Mouse (Mus musculus) liver, embryonic 12.5 days (tissue): ENCODE results near the gene Actr6. TPM values are rescaled to one million over a fixed set of nuclear protein-coding genes. Genes with fewer than 3 reads are reported as not detected.

ENCODE experiments used
- ATAC-seq: fragments of 200-750 bp; cut with Nextera tagmentation; 2 replicates; pipeline ENCODE4 v1.8.0; 2017; ENCODE audit warnings: moderate number of reproducible peaks, mild to moderate bottlenecking, moderate library complexity
- H3K27ac ChIP-seq: fragments of 300-500 bp; sonication (generic); 2 replicates; pipeline ENCODE4 v1.5.1; 2016; ENCODE audit warnings: mild to moderate bottlenecking
- H3K27me3 ChIP-seq: fragments of 300-500 bp; sonication (generic); replicated peaks from 2 replicates; pipeline ENCODE4 v1.6.1; 2016; ENCODE audit warnings: mild to moderate bottlenecking, moderate library complexity
- H3K36me3 ChIP-seq: fragments of 300-500 bp; sonication (generic); 2 replicates; pipeline ENCODE4 v1.6.1; 2016; ENCODE audit warnings: mild to moderate bottlenecking, moderate library complexity
- H3K4me1 ChIP-seq: fragments of 300-500 bp; sonication (generic); 2 replicates; pipeline ENCODE4 v1.6.1; 2016
- H3K4me2 ChIP-seq: fragments of 300-500 bp; sonication (generic); 2 replicates; pipeline ENCODE4 v1.6.1; 2016; ENCODE audit warnings: mild to moderate bottlenecking, moderate library complexity
- H3K4me3 ChIP-seq: fragments of 300-500 bp; sonication (generic); 2 replicates; pipeline ENCODE4 v1.5.1; 2016; ENCODE audit warnings: mild to moderate bottlenecking, moderate library complexity
- H3K9ac ChIP-seq: fragments of 300-500 bp; sonication (generic); 2 replicates; pipeline ENCODE4 v1.6.1; 2016; ENCODE audit warnings: mild to moderate bottlenecking, moderate library complexity
- H3K9me3 ChIP-seq: fragments of 300-500 bp; sonication (generic); replicated peaks from 2 replicates; pipeline ENCODE4 v1.6.1; 2016; ENCODE audit warnings: mild to moderate bottlenecking, moderate library complexity
- WGBS: fragments of 180-500 bp; shearing (Covaris S2); methylation state at CpG from one replicate; pipeline ENCODE4 v1.1.7; 2016; ENCODE audit not compliant: insufficient replicate concordance; 5-methylcytosine and 5-hydroxymethylcytosine counted together
- polyA plus RNA-seq: library from polyadenylated mRNA; unstranded; fragments of >200 nt; fragmentation: Nextera tagmentation; extraction: Ambion mirVana; gene quantifications from 2 replicates; pipeline ENCODE4 v1.2.1, GENCODE M21; 2016

Gene Actr6
- 19.1 and 21.5 TPM in 2 replicates for polyA plus RNA-seq

DNA sequence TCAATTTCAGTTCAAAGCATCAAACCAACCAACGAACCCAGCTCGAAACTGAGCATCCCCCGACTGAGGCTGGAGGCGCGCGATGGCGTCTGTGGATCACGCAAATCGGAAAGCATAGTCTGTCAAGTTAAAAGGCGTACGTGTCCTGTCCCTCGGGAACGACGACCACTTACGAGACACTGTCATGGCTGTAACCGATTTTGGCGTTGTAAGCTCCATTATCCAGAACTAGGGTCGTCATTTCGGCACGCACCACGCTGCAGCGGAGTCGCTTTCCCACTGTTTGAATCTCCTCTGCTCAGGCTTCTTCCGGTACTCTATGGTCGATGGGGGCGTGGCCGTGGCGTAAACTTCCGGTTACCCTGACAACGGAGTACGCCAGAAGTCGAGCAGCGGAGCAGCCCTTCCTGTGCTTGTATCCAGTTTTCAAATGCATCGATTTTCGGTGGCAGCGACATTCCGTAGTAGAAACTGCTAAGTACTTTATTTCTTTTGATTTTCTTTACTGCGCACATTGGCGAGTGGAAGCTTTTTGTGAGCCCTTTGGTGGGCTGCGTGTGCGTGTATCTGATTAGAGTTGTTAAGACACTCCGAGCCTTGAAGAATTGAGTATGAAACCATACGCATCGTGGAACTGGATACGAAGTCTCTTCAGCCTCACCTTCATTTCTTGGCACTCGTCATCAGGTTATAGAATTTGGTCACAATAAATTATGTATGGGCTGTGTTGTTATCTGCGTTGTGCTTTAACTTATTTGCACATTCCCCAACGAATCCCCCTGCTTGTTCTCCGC, at the start of gene Actr6:
Actr6 (minus strand) TSS at position 295 of the 794 bp plus-strand sequence.
- Histone ChIP-seq H3K36me3 (peaks cover 8% of the 10 kb centered on the region), H3K27me3 (no peaks in the 10 kb centered on the region; the same call in 1 of the 2 replicates), H3K4me1 (peaks cover 25% of the 10 kb centered on the region), H3K9ac (peak within 1 kb of the TSS; percentile 72), H3K4me3 (peak within 1 kb of the TSS; percentile 79), H3K27ac (peak within 1 kb of the TSS; percentile 58), H3K4me2 (peak within 1 kb of the TSS; percentile 81), H3K9me3 (no peaks in the 10 kb centered on the region)
- peak; percentile 99 for ATAC-seq
- WGBS = under 1% methylated on average over 49 of the region's 49 CpGs

GRCm38 (mm10) chr10:89776029-89776428, 43.9 kb upstream of the Actr6 start:
- Histone ChIP-seq H3K36me3 (peaks cover 16% of the 10 kb centered on the region), H3K4me2 (no peak overlapping the region), H3K4me3 (no peak overlapping the region), H3K27me3 (no peaks in the 10 kb centered on the region), H3K4me1 (0 out of 2 replicates have a peak, but pooled peaks cover 6% of the 10 kb centered on the region), H3K9me3 (no peaks in the 10 kb centered on the region), H3K9ac (no peak overlapping the region), H3K27ac (no peak overlapping the region)
- no peak for ATAC-seq
- 79% methylated on average over 6 of the region's 6 CpGs for WGBS

DNA sequence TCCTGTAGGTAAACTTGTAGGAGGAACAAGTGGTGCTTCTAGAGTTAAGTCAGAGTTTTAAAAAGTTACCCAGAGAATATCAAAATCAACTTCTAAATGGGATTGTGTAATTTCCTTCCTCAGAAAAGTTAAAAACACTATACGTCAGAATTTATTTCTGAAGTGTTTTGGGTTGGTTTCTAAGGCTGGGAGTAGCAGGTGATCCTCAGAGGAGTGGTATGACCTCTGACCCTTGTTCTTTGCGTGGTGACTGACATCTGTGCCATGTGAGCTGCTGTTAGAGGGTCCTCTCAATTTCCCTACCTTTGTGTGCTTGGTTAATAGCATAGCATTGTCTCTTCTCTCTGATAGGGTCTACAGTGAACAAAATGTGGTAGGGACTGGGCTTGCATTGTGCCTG, 39.8 kb upstream of the Actr6 start:
- 55% methylated on average over 2 of the region's 2 CpGs for WGBS
- Histone ChIP-seq H3K4me2 (no peak overlapping the region), H3K9me3 (no peaks in the 10 kb centered on the region), H3K4me3 (no peak overlapping the region), H3K27me3 (no peaks in the 10 kb centered on the region), H3K9ac (no peak overlapping the region), H3K36me3 (0 out of 2 replicates have a peak, but pooled peaks cover 4% of the 10 kb centered on the region), H3K27ac (no peak overlapping the region), H3K4me1 (peaks cover 11% of the 10 kb centered on the region; the same call in 1 of the 2 replicates)
- no peak for ATAC-seq

DNA sequence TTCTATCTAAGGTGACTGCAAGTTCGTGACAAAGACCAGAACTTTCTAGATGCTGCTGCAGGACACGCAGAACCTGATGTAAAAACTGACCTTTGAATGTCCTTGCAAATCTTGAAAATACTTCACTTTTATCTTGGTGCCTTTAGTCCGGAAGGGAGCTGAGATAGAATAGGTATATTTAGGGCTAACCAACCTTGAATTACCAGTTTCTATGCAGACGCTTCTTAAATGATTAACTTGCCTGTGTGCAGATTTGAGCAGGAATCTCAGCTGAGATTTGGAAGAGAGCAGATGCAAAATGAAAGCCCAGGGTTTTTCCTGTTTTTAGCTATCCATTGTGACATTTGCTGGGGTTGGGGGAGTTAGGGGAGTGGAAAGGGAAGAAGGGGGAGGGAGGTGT, 37.0 kb upstream of the Actr6 start:
- no peak for ATAC-seq
- peaks cover 30% of the 10 kb centered on the region for H3K4me1 ChIP-seq
- H3K9me3 ChIP-seq = no peaks in the 10 kb centered on the region
- WGBS = 56% methylated on average over 4 of the region's 4 CpGs
- H3K4me2 ChIP-seq = peak overlapping the region; percentile 9; the same call in 1 of the 2 replicates
- H3K4me3 ChIP-seq = no peak overlapping the region
- no peaks in the 10 kb centered on the region for H3K27me3 ChIP-seq
- no peak overlapping the region for H3K27ac ChIP-seq
- no peaks in the 10 kb centered on the region for H3K36me3 ChIP-seq
- H3K9ac ChIP-seq = no peak overlapping the region

GRCm38 (mm10) chr10:89768352-89769020, 36.4 kb upstream of the Actr6 start:
- Histone ChIP-seq H3K27ac (no peak overlapping the region), H3K4me3 (no peak overlapping the region), H3K4me2 (peak overlapping the region; percentile 9; the same call in 1 of the 2 replicates), H3K36me3 (no peaks in the 10 kb centered on the region), H3K27me3 (no peaks in the 10 kb centered on the region), H3K4me1 (peaks cover 35% of the 10 kb centered on the region), H3K9ac (no peak overlapping the region), H3K9me3 (no peaks in the 10 kb centered on the region)
- WGBS = 56% methylated on average over 7 of the region's 7 CpGs
- ATAC-seq = no peak

GRCm38 (mm10) chr10:89765790-89766714, 34.0 kb upstream of the Actr6 start:
- Histone ChIP-seq H3K4me3 (no peak overlapping the region), H3K27me3 (no peaks in the 10 kb centered on the region), H3K27ac (no peak overlapping the region), H3K9ac (no peak overlapping the region), H3K9me3 (no peaks in the 10 kb centered on the region), H3K4me2 (peak overlapping the region; percentile 9; the same call in 1 of the 2 replicates), H3K36me3 (no peaks in the 10 kb centered on the region), H3K4me1 (peaks cover 32% of the 10 kb centered on the region)
- ATAC-seq = no peak
- 63% methylated on average over 11 of the region's 11 CpGs for WGBS

DNA sequence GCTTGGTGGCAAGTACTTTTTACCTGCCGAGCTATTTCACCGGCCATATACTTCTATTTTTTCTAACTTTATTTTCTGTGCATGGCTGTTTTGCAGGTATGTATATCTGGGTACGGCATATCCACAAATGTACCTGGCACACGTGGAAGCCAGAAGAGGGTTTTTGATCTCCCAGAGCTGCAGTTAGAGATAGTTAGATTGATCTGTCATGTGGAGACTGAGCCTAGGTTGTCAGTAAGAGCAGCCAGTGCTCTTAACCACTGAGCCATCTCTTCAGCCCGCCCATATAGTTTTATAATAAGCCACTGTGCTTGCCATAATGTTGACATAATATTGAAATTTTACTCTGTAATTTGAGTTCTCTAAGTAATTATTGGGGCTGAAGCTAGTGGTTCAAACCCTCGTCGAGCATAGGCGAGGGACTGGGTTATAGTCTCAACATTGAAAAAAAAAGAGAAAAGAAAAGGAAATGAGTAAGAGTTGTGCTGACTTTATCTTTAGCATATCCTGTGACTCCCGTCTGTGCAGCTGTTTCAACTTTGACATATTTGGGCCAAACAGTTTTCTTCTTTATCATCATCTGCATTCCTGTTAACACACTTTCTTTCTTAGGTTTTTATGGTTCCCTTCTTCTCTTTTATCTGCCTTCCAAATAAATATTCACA, 32.5 kb upstream of the Actr6 start:
- peak; percentile 42; the same call in 1 of the 2 replicates for ATAC-seq
- Histone ChIP-seq H3K4me1 (peaks cover 32% of the 10 kb centered on the region), H3K27me3 (no peaks in the 10 kb centered on the region), H3K9ac (no peak overlapping the region), H3K36me3 (no peaks in the 10 kb centered on the region), H3K4me3 (no peak overlapping the region), H3K27ac (peak overlapping the region; percentile 60), H3K9me3 (no peaks in the 10 kb centered on the region), H3K4me2 (peak overlapping the region; percentile 39)
- 20% methylated on average over 9 of the region's 9 CpGs for whole genome bisulfite sequencing

DNA sequence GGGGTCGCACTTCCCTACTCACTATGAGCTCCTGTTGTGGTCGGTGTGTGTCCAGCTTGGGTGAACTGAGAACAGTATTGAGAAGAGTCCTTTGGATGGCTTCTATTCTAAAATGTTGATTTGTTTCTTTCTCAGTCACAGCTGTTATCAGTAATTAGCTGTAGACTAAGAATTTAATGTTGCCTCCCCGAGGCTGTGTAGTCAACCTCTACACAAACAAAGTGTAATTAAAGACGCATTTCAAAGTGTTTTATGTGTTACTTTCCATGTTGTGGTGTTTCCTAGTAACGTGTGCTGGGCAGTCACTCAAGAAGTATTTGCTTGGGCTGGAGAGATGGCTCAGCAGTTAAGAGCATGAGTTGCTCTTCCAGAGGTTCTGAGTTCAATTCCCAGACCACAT, 28.7 kb upstream of the Actr6 start:
- Histone ChIP-seq H3K4me3 (no peak overlapping the region), H3K4me2 (no peak overlapping the region), H3K4me1 (peaks cover 24% of the 10 kb centered on the region), H3K9me3 (no peaks in the 10 kb centered on the region), H3K27ac (no peak overlapping the region), H3K36me3 (no peaks in the 10 kb centered on the region), H3K9ac (no peak overlapping the region), H3K27me3 (no peaks in the 10 kb centered on the region)
- WGBS = 77% methylated on average over 5 of the region's 5 CpGs
- ATAC-seq = no peak

DNA sequence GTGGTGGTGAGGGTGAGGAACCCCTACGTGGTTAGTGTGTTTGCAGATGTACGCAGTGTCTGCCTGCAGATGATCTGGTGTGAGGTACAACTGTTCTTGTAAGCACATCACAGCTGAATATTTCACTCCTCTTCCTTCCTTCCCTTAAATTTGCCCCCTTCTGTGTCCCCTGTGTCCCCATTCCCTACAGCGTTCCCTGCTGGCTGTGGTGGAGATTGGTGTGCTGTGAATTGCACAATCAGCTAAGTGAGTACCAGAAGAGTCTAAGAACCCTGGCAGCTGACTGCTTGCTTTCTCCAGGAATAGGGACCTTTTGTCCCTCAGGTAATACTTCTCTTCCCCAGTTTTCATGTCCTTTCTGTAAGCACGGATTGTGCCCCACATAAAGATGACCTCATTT, 23.1 kb upstream of the Actr6 start:
- Histone ChIP-seq H3K9me3 (no peaks in the 10 kb centered on the region), H3K27ac (no peak overlapping the region), H3K4me3 (no peak overlapping the region), H3K4me1 (peaks cover 15% of the 10 kb centered on the region; the same call in 1 of the 2 replicates), H3K27me3 (no peaks in the 10 kb centered on the region), H3K36me3 (no peaks in the 10 kb centered on the region), H3K4me2 (no peak overlapping the region), H3K9ac (no peak overlapping the region)
- WGBS = 70% methylated on average over 4 of the region's 4 CpGs
- no peak for ATAC-seq

- H3K27ac ChIP-seq = 0 out of 2 replicates have a peak overlapping the region, but pooled peaks have one; percentile 1
Observed at GRCm38 (mm10) chr10:89751069-89751468, 19.0 kb upstream of the Actr6 start.

GRCm38 (mm10) chr10:89748619-89749018, 16.5 kb upstream of the Actr6 start:
- no peak overlapping the region for H3K9ac ChIP-seq
- H3K36me3 ChIP-seq = no peaks in the 10 kb centered on the region
- H3K4me2 ChIP-seq = no peak overlapping the region
- H3K4me1 ChIP-seq = peaks cover 49% of the 10 kb centered on the region
- ATAC-seq = no peak
- no peak overlapping the region for H3K4me3 ChIP-seq
- 84% methylated on average over 2 of the region's 2 CpGs for WGBS
- no peaks in the 10 kb centered on the region for H3K9me3 ChIP-seq
- H3K27ac ChIP-seq = no peak overlapping the region
- H3K27me3 ChIP-seq = no peaks in the 10 kb centered on the region

More at GRCm38 (mm10) chr10:89751069-89751468, 19.0 kb upstream of the Actr6 start:
- 66% methylated on average over 5 of the region's 5 CpGs for WGBS
- Histone ChIP-seq H3K4me2 (no peak overlapping the region), H3K4me1 (peaks cover 37% of the 10 kb centered on the region), H3K36me3 (no peaks in the 10 kb centered on the region), H3K9me3 (no peaks in the 10 kb centered on the region), H3K4me3 (no peak overlapping the region), H3K9ac (no peak overlapping the region), H3K27me3 (no peaks in the 10 kb centered on the region)
- ATAC-seq = no peak; the same call in 1 of the 2 replicates
